Mouse (Mus musculus) MEL (cell line): ENCODE results near the gene Maml2. TPM values are rescaled to one million over a fixed set of nuclear protein-coding genes. Genes with fewer than 3 reads are reported as not detected.

Experiments used
- DNase-seq: peaks from one replicate; pipeline ENCODE4 v3.0.0; 2011; ENCODE audit warnings: low read depth, low spot score
- H3K27ac ChIP-seq: 2 replicates; pipeline ENCODE4 v1.5.1; 2012; ENCODE audit warnings: low read depth, mild to moderate bottlenecking, control low read depth, low read length, moderate library complexity; ENCODE audit not compliant: control insufficient read depth
- H3K27me3 ChIP-seq, 2 experiments: fragments of 150-350 bp in 1 of 2; sonication (generic) in 1 of 2; 2 replicates each; pipeline ENCODE4 v1.6.1; 2012; ENCODE audit warnings: low read length in 2 of 2, mild to moderate bottlenecking in 2 of 2, improper control_type of control experiment in 1 of 2, moderate library complexity in 1 of 2; ENCODE audit not compliant: insufficient read depth in 2 of 2, control insufficient read depth in 1 of 2
- H3K36me3 ChIP-seq, 2 experiments: 2 replicates each; pipeline ENCODE4 v1.6.1; 2012 to 2014; ENCODE audit warnings: low read length in 2 of 2, improper control_type of control experiment in 1 of 2, inconsistent platforms in 1 of 2, mild to moderate bottlenecking in 1 of 2; ENCODE audit not compliant: insufficient read depth in 2 of 2, control insufficient read depth in 1 of 2
- H3K4me1 ChIP-seq, 2 experiments: fragments of 150-350 bp in 1 of 2; sonication (generic) in 1 of 2; 2 replicates each; pipeline ENCODE4 v1.6.1; 2012; ENCODE audit warnings: low read length in 2 of 2, improper control_type of control experiment in 1 of 2, mild to moderate bottlenecking in 1 of 2; ENCODE audit not compliant: insufficient read depth in 2 of 2, control insufficient read depth in 1 of 2
- H3K4me3 ChIP-seq, 2 experiments: fragments of 150-350 bp in 1 of 2; sonication (generic) in 1 of 2; 2 replicates each; pipeline ENCODE4 v1.5.1; 2012; ENCODE audit warnings: low read depth in 2 of 2, low read length in 2 of 2, mild to moderate bottlenecking in 2 of 2, moderate library complexity in 2 of 2, control low read depth in 1 of 2, improper control_type of control experiment in 1 of 2; ENCODE audit not compliant: control insufficient read depth in 1 of 2, insufficient read depth in 1 of 2
- H3K79me2 ChIP-seq: 2 replicates; pipeline ENCODE4 v1.6.1; 2012; ENCODE audit warnings: mild to moderate bottlenecking, low read length, moderate library complexity; ENCODE audit not compliant: control insufficient read depth, poor library complexity, insufficient read depth
- H3K9ac ChIP-seq: 2 replicates; pipeline ENCODE4 v1.6.1; 2012; ENCODE audit warnings: low read depth, mild to moderate bottlenecking, control low read depth, low read length, moderate library complexity; ENCODE audit not compliant: control insufficient read depth, poor library complexity, severe bottlenecking
- H3K9me3 ChIP-seq: fragments of 150-350 bp; sonication (generic); replicated peaks from 2 replicates; pipeline ENCODE4 v1.6.1; 2012; ENCODE audit warnings: mild to moderate bottlenecking, low read length, improper control_type of control experiment, moderate library complexity; ENCODE audit not compliant: insufficient read depth
- BHLHE40 ChIP-seq: IDR thresholded peaks from 2 replicates; pipeline ENCODE4 v1.6.1; 2012; ENCODE audit warnings: low read depth, mild to moderate bottlenecking, inconsistent platforms, low read length, improper control_type of control experiment, borderline replicate concordance
- CHD1 ChIP-seq: IDR thresholded peaks from 2 replicates; pipeline ENCODE4 v1.6.1; 2012; ENCODE audit warnings: low read depth, mild to moderate bottlenecking, inconsistent platforms, low read length, improper control_type of control experiment
- CHD2 ChIP-seq: IDR thresholded peaks from 2 replicates; pipeline ENCODE4 v1.6.1; 2011; ENCODE audit warnings: low read length, improper control_type of control experiment
- CTCF ChIP-seq, 3 experiments: IDR thresholded peaks in 2 of 3; conservative IDR thresholded peaks in 1 of 3; 2 replicates each; pipeline ENCODE4 v1.5.1; 2011 to 2012; ENCODE audit warnings: low read length in 3 of 3, low read depth in 2 of 3, mild to moderate bottlenecking in 2 of 3, improper control_type of control experiment in 1 of 3, inconsistent platforms in 1 of 3, mixed read lengths in 1 of 3, moderate library complexity in 1 of 3; ENCODE audit not compliant: control insufficient read depth in 1 of 3, insufficient read depth in 1 of 3, poor library complexity in 1 of 3, severe bottlenecking in 1 of 3
- E2F4 ChIP-seq: IDR thresholded peaks from 2 replicates; pipeline ENCODE4 v1.6.1; 2011; ENCODE audit warnings: low read depth, low read length, improper control_type of control experiment, borderline replicate concordance
- ELF1 ChIP-seq: IDR thresholded peaks from 2 replicates; pipeline ENCODE4 v1.6.1; 2014; ENCODE audit warnings: low read depth, mild to moderate bottlenecking, inconsistent platforms, low read length, improper control_type of control experiment, moderate library complexity
- ETS1 ChIP-seq: IDR thresholded peaks from 2 replicates; pipeline ENCODE4 v1.6.1; 2012; ENCODE audit warnings: low read depth, mild to moderate bottlenecking, inconsistent platforms, low read length, improper control_type of control experiment, moderate library complexity
- GABPA ChIP-seq: IDR thresholded peaks from 2 replicates; pipeline ENCODE4 v1.6.1; 2012; ENCODE audit warnings: low read depth, mild to moderate bottlenecking, inconsistent platforms, low read length, improper control_type of control experiment, moderate library complexity
- GATA1 ChIP-seq: IDR thresholded peaks from 2 replicates; pipeline ENCODE4 v1.6.1; 2011; ENCODE audit warnings: low read depth, low read length, improper control_type of control experiment
- HCFC1 ChIP-seq: IDR thresholded peaks from 2 replicates; pipeline ENCODE4 v1.6.1; 2012; ENCODE audit warnings: low read depth, mild to moderate bottlenecking, inconsistent platforms, low read length, improper control_type of control experiment, moderate library complexity
- JUND ChIP-seq: IDR thresholded peaks from 2 replicates; pipeline ENCODE4 v1.6.1; 2011; ENCODE audit warnings: low read depth, mild to moderate bottlenecking, improper control_type of control experiment, low read length
- KAT2A ChIP-seq: conservative IDR thresholded peaks from 2 replicates; pipeline ENCODE4 v1.6.1; 2012; ENCODE audit warnings: low read depth, low read length, improper control_type of control experiment, inconsistent platforms
- MAFK ChIP-seq: IDR thresholded peaks from 2 replicates; pipeline ENCODE4 v1.6.1; 2011; ENCODE audit warnings: low read depth, mild to moderate bottlenecking, low read length, improper control_type of control experiment, borderline replicate concordance
- MAX ChIP-seq: IDR thresholded peaks from 2 replicates; pipeline ENCODE4 v1.6.1; 2011; ENCODE audit warnings: low read length, improper control_type of control experiment
- MXI1 ChIP-seq: IDR thresholded peaks from 2 replicates; pipeline ENCODE4 v1.6.1; 2011; ENCODE audit warnings: mild to moderate bottlenecking, low read depth, low read length, improper control_type of control experiment
- MYC ChIP-seq: IDR thresholded peaks from 2 replicates; pipeline ENCODE4 v1.6.1; 2011; ENCODE audit warnings: low read depth, mild to moderate bottlenecking, low read length, improper control_type of control experiment, moderate library complexity
- POLR2A ChIP-seq, 2 experiments: IDR thresholded peaks; 2 replicates each; pipeline ENCODE4 v1.6.1; 2011 to 2012; ENCODE audit warnings: low read length in 2 of 2, mild to moderate bottlenecking in 2 of 2, control low read depth in 1 of 2, improper control_type of control experiment in 1 of 2, low read depth in 1 of 2, moderate library complexity in 1 of 2; ENCODE audit not compliant: control insufficient read depth in 1 of 2, insufficient read depth in 1 of 2, poor library complexity in 1 of 2
- POLR2AphosphoS2 ChIP-seq: IDR thresholded peaks from 2 replicates; pipeline ENCODE4 v1.6.1; 2011; ENCODE audit warnings: low read length, improper control_type of control experiment
- POLR2AphosphoS5 ChIP-seq: IDR thresholded peaks from 2 replicates; pipeline ENCODE4 v1.6.1; 2012; ENCODE audit warnings: low read depth, borderline replicate concordance, mild to moderate bottlenecking, inconsistent platforms, low read length, moderate library complexity, mixed read lengths
- SIN3A ChIP-seq: IDR thresholded peaks from 2 replicates; pipeline ENCODE4 v1.6.1; 2012; ENCODE audit warnings: low read length, improper control_type of control experiment, inconsistent platforms
- SMC3 ChIP-seq: IDR thresholded peaks from 2 replicates; pipeline ENCODE4 v1.6.1; 2011; ENCODE audit warnings: low read depth, low read length, improper control_type of control experiment
- TAL1 ChIP-seq: IDR thresholded peaks from 2 replicates; pipeline ENCODE4 v1.6.1; 2012; ENCODE audit warnings: mild to moderate bottlenecking, inconsistent platforms, low read length, moderate library complexity, mixed read lengths
- TCF12 ChIP-seq: IDR thresholded peaks from 2 replicates; pipeline ENCODE4 v1.6.1; 2014; ENCODE audit warnings: low read depth, mild to moderate bottlenecking, inconsistent platforms, low read length, improper control_type of control experiment, moderate library complexity
- UBTF ChIP-seq: IDR thresholded peaks from 2 replicates; pipeline ENCODE4 v1.6.1; 2012; ENCODE audit warnings: low read depth, mild to moderate bottlenecking, inconsistent platforms, low read length, improper control_type of control experiment, moderate library complexity, borderline replicate concordance; ENCODE audit not compliant: insufficient read depth
- USF1 ChIP-seq: IDR thresholded peaks from 2 replicates; pipeline ENCODE4 v1.6.1; 2014; ENCODE audit warnings: low read depth, mild to moderate bottlenecking, inconsistent platforms, low read length, improper control_type of control experiment, moderate library complexity
- USF2 ChIP-seq, 2 experiments: IDR thresholded peaks; 2 replicates each; pipeline ENCODE4 v1.6.1; 2011 to 2012; ENCODE audit warnings: improper control_type of control experiment in 2 of 2, low read length in 2 of 2, borderline replicate concordance in 1 of 2, inconsistent platforms in 1 of 2, low read depth in 1 of 2, mild to moderate bottlenecking in 1 of 2; ENCODE audit not compliant: insufficient read depth in 1 of 2
- ZC3H11A ChIP-seq: IDR thresholded peaks from 2 replicates; pipeline ENCODE4 v1.6.1; 2012; ENCODE audit warnings: low read depth, mild to moderate bottlenecking, inconsistent platforms, low read length, improper control_type of control experiment
- ZKSCAN1 ChIP-seq: IDR thresholded peaks from 2 replicates; pipeline ENCODE4 v1.6.1; 2012; ENCODE audit warnings: low read depth, mild to moderate bottlenecking, inconsistent platforms, low read length, improper control_type of control experiment, moderate library complexity
- ZMIZ1 ChIP-seq: IDR thresholded peaks from 2 replicates; pipeline ENCODE4 v1.6.1; 2012; ENCODE audit warnings: low read depth, mild to moderate bottlenecking, inconsistent platforms, low read length, improper control_type of control experiment, moderate library complexity
- ZNF384 ChIP-seq: IDR thresholded peaks from 2 replicates; pipeline ENCODE4 v1.6.1; 2012; ENCODE audit warnings: low read depth, mild to moderate bottlenecking, inconsistent platforms, low read length, improper control_type of control experiment
- polyA plus RNA-seq, 2 experiments: library from polyadenylated mRNA; stranded (reverse) in 1 of 2; unstranded in 1 of 2; fragments of >175 nt in 1 of 2; fragments of >200 nt in 1 of 2; gene quantifications; 2 replicates each; pipeline versions ENCODE4 v1.2.1 to v1.2.4; 2012; ENCODE audit warnings: low replicate concordance in 2 of 2, low read depth in 1 of 2; ENCODE audit not compliant: insufficient read length in 2 of 2, insufficient read depth in 1 of 2, missing spikeins in 1 of 2
- total RNA-seq: library from RNA; depleted of rRNA; stranded (reverse); fragments of 300-350 nt; gene quantifications from 2 replicates; pipeline ENCODE4 v1.2.3, GENCODE M21; 2012

The Maml2 gene
- total and polyA plus RNA-seq, 3 experiments = 0.08 to 0.47 TPM; not detected in 1

DNA sequence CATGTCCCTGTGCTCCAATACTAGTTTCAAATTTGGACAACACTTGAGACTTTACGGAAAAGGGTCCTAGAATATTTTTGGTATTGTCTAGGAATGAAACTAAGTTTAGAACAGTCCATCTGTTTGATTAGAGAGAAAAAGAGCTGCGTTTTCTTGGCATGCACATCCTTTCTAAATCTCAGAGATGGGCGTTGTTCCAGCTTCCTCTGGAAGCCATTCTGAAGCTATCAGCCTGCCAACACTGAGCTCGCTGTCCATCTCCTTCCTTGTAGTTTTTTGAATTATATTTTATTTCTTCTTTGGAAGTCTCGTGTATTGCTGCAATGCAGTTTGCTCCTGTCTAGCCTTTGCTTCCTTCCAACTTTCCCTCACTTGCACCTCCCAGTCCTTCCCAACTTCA lies 396.5 kb downstream of the Maml2 start:
- H3K27me3 ChIP-seq = peaks cover 13 to 15% of the 10 kb centered on the region in 2 experiments
- no peak for TF ChIP-seq MAX
- no peak for TF ChIP-seq MAFK
- no peak for TF ChIP-seq ELF1
- TF ChIP-seq TCF12 = no peak
- TF ChIP-seq POLR2A (IDR thresholded peaks at IDR 0.05; ENCODE audit: control insufficient read depth in 1 of 2, insufficient read depth in 1 of 2, low read depth in 1 of 2, low read length in 2 of 2, poor library complexity in 1 of 2) = no peak
- no peak for TF ChIP-seq ZKSCAN1
- no peak for TF ChIP-seq GATA1
- TF ChIP-seq MYC = no peak
- TF ChIP-seq TAL1 = no peak
- TF ChIP-seq GABPA = no peak
- no peak for TF ChIP-seq ZC3H11A
- TF ChIP-seq CTCF (IDR thresholded peaks at IDR 0.05 in 2 of 3, conservative IDR thresholded peaks at IDR 0.05 in 1 of 3; ENCODE audit: control insufficient read depth in 1 of 3, insufficient read depth in 1 of 3, low read depth in 2 of 3, low read length in 3 of 3, poor library complexity in 1 of 3, severe bottlenecking in 1 of 3) = no peak
- TF ChIP-seq UBTF = no peak
- no peak for TF ChIP-seq SIN3A
- no peak for TF ChIP-seq MXI1
- TF ChIP-seq JUND = no peak
- TF ChIP-seq POLR2AphosphoS2 = no peak
- TF ChIP-seq USF2 (IDR thresholded peaks at IDR 0.05; ENCODE audit: borderline replicate concordance in 1 of 2, insufficient read depth in 1 of 2, low read depth in 1 of 2, low read length in 2 of 2) = no peak
- no peak for TF ChIP-seq CHD1
- no peak for TF ChIP-seq HCFC1
- TF ChIP-seq, all 39 proteins: peak for 0
- DNase-seq = no peak
- H3K4me3 ChIP-seq = no peak overlapping the region
- H3K27ac ChIP-seq = no peak overlapping the region
- H3K79me2 ChIP-seq = no peaks in the 10 kb centered on the region
- H3K36me3 ChIP-seq = no peaks in the 10 kb centered on the region
- no peaks in the 10 kb centered on the region for H3K4me1 ChIP-seq
- H3K9ac ChIP-seq = no peak overlapping the region
- no peaks in the 10 kb centered on the region for H3K9me3 ChIP-seq

DNA sequence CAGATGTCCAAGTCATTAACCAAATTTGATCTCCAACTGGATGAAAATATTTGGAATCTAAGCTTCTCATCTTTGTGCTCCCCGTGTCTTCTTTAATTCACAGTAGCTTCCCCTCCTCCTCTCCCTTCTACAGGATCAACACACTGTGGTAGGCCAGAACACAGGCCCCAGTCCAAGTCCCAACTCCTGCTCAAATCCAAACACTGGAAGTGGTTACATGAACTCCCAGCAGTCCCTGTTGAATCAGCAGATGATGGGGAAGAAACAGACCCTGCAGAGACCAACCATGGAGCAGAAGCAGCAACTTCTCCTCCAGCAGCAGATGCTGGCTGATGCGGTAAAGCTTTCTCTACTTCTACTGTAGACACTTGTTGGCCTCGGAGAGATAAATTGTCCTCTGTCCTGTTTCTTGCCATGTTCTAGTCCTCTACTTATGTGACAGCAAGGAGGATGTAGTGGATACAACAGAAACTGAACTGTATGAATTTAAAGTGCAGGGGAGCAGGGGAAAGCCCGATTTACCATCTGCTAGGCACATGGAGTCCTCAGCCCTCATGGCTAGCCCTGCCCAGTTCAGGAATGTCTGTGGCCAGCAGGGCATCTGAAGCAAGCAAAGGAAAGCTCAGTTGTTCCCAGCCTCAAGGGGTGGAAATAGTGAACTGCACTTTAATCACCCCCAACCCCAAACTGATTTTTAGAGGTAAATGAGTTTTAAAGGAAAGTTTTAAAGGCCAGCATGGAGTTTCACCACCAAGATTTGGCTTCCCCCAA lies 399.5 kb downstream of the Maml2 start:
- no peak for DNase-seq
- no peak overlapping the region for H3K4me3 ChIP-seq
- peaks cover 14 to 21% of the 10 kb centered on the region in 2 experiments for H3K27me3 ChIP-seq
- H3K79me2 ChIP-seq = no peaks in the 10 kb centered on the region
- no peak overlapping the region for H3K27ac ChIP-seq
- H3K36me3 ChIP-seq = no peaks in the 10 kb centered on the region
- H3K4me1 ChIP-seq = no peaks in the 10 kb centered on the region
- no peak overlapping the region for H3K9ac ChIP-seq
- H3K9me3 ChIP-seq = no peaks in the 10 kb centered on the region
- TF ChIP-seq ELF1 = no peak
- no peak for TF ChIP-seq ETS1
- TF ChIP-seq E2F4 = no peak
- no peak for TF ChIP-seq CHD2
- TF ChIP-seq GATA1 = no peak
- no peak for TF ChIP-seq ZC3H11A
- TF ChIP-seq ZNF384 = no peak
- no peak for TF ChIP-seq GABPA
- no peak for TF ChIP-seq POLR2AphosphoS5
- TF ChIP-seq BHLHE40 = no peak
- no peak for TF ChIP-seq USF1
- no peak for TF ChIP-seq UBTF
- TF ChIP-seq CTCF (IDR thresholded peaks at IDR 0.05 in 2 of 3, conservative IDR thresholded peaks at IDR 0.05 in 1 of 3; ENCODE audit: control insufficient read depth in 1 of 3, insufficient read depth in 1 of 3, low read depth in 2 of 3, low read length in 3 of 3, poor library complexity in 1 of 3, severe bottlenecking in 1 of 3) = no peak
- TF ChIP-seq JUND = no peak
- no peak for TF ChIP-seq MXI1
- no peak for TF ChIP-seq SMC3
- no peak for TF ChIP-seq KAT2A
- TF ChIP-seq ZMIZ1 = no peak
